Mouse (Mus musculus): Measurements from ENCODE around the gene Mecr.

The Mecr gene

DNA sequence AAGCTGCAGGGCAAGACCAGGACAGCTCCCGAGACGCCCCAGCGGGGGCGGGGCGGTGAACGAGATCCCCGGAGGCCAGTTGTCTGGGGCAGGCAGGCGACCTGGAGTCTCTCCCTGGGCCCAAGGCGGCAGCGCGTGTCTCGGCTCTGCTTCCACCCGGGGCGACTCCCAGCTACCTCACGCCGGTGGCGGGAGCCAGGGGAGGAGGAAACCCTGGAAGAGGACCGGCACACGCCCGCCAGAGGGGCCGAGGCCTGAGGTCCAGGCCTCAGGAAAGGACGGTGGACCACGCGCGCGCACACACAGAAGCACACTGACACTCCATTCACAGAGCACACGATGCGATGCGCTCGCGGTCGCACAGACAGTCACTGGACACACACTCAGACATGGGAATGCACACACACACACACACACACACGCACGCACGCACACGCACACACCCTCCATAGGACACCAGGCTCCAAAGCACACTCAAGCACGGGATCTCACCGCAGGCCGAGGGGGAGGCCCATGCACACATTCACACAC is 6.9 kb upstream of the Mecr start:
- no peak for DNase-seq (ENCODE audit: low spot score in 2 of 2)

DNA sequence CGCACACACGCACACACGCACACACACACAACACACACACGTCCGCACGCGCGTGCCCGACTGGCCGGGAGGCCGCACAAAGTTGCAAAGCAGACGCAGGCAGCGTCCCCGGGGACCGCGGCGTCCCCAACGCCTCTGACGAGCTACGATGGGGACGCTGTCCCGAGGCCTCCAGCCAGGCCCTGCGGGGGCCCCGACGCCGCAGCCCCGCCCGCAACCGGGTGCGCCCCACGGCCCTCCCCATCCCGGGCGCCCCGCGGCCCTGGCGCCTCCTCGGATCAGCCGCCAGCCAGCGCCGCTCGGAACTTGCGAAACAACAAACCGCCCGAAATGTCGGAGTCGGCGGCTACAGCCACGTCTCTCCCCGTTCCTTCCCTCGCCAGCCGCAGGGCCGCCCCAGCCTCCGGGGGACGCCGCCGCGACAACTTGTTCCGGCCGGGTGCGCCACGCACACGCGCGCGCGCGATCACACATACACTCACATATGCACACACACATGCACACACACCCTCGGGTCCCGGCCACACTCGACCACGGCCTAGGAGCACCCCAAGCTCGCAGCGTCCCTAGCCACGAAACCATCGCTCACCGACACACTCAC is 6.3 kb upstream of the Mecr start:
- no peak for DNase-seq (ENCODE audit: low spot score in 2 of 2)

DNA sequence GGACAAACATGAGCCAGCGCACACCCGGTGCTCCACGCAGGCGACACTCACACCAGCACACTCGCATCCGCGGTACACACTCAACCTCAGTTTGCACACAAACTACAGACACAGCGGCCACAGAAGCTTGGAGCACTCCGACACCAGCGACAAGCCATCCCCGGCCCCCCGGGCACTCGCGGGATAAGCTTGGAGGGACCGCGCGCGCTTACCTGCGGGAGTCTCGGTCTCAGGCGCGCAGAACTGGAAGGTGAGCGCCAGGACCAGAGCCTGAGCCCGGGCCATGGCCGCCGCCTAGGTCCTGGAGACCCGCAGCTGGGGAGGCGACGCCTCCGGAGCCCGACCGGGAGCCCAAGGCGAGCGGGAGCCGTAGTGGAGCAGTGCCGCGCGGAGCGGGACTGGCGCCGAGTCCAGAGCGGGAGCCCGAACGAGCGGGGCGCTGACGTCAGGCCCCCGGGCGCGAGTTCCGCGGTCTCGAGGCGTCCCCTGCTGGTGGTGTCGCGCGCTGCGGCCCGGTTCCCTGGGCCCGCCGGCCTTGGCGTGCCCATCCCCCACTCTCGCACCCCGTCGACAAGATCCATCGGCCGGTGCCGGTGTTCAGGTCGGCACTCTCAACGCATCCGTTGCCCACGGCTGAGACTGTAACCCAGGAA is 5.3 kb upstream of the Mecr start, which contains the start of gene Ptpru:
TSS of gene Ptpru (minus strand) at position 417 of the 653 bp plus-strand sequence.
- DNase-seq (ENCODE audit: low spot score in 2 of 2) = peak; percentile 69

DNA sequence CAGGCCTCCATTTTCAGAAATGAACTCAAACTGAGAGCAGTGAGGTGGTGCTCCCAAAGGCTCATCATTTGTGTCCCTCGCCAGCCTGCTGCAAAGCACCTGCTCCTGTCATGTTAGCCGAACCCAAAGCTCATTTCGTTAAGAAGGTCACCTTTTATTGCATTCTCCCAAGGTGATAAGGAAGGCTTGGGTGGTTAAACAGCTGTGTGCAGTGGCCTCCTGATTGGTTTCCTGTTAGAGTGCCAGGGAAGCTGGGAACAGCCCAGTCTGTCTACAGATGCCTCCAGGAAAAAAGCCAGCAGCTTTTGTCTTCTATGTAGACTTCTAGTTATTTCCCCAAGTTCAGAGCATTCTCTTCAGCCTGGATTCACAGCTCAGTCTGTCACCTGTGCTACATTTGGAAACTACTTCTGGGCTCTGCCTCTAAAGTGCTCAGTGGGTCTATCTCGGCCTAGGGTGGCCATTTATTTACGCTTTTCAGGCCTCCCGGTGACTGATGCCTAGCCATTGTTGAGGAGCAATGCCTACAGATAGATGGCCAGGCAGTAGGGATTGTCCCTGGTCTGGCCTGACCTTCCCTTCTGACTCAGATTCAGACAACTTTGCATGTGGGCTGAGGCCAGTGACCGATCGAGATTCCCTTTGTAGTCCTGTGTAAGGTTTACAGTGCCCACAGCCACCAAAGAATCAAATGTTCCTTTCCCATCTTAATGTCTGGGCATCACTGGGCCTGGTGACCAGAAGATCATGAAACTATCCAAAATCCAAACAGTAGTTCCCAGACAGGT is 2.9 kb downstream of the Mecr start:
- no peak for DNase-seq (ENCODE audit: low spot score in 2 of 2)

DNA sequence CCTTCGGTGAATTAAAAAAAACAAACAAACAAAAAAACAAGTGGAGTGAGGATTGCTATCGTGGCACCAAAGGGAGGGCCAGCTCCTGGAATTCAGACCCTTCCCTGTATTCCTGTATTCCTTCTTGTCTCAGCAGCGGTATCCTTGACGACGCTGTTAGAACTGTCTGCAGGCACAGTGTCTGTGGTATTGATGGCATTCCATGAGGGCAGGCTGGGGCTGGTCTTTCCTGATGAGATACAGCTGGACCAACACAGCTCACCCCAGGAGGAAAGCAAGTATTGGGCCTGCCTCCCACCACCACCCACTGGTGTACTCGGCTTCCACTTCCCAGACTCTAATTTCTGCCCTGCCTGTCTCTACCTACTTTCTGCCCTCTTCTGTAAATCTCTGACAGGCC is 4.8 kb downstream of the Mecr start:
- DNase-seq (ENCODE audit: low spot score in 2 of 2) = no peak

DNA sequence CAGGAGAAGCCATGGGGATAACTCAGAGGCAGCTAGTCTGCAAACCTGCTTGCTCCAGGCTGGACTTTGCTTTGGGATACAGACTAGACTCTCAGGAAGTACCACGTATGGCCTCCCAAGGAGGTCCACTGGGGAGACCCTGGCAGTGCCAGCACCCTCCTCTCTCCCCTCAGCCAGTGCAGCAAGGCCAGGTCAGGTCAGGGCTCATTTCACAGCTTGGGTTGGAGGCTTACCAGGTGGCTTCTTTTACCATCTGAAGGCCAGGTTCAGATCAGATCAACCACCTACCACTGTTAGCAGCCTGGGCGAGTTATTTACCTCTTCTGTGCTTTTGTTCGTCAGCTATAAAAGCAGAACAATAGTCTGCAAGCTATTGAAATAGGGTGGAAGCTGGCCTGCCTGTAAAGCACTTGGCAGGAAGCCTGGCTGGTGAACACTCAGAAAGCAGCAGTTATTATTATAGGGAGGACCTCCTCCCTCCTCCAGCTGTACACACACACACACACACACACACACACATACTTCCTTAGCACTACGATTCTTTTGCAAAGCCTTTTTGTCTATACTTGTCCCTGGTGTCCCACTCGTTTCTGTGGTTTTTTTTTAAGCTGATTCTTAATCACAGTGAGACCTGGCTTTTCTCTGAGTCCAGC is 6.8 kb downstream of the Mecr start:
- DNase-seq (ENCODE audit: low spot score in 2 of 2) = no peak

DNA sequence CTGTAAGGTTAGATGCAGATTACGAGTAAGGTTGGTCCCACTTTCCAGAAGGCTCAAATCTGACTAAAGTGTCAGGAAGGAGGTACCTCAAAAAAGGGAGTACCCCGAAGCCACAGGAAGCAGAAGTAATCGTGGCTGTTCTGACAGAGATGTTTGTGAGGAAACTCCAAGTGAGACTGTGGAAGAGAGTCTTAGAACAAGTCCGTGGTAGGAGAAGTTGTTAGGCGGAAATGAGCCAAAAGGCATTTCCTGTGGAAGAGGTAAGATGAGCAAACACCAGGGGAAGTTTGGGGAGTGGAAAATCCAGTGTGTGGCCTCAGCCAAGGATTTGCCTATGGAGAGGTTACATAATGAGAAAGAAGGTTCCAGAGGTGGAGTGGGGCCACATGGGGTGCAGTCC is 11.7 kb downstream of the Mecr start:
- no peak for DNase-seq (ENCODE audit: low spot score in 2 of 2)

DNA sequence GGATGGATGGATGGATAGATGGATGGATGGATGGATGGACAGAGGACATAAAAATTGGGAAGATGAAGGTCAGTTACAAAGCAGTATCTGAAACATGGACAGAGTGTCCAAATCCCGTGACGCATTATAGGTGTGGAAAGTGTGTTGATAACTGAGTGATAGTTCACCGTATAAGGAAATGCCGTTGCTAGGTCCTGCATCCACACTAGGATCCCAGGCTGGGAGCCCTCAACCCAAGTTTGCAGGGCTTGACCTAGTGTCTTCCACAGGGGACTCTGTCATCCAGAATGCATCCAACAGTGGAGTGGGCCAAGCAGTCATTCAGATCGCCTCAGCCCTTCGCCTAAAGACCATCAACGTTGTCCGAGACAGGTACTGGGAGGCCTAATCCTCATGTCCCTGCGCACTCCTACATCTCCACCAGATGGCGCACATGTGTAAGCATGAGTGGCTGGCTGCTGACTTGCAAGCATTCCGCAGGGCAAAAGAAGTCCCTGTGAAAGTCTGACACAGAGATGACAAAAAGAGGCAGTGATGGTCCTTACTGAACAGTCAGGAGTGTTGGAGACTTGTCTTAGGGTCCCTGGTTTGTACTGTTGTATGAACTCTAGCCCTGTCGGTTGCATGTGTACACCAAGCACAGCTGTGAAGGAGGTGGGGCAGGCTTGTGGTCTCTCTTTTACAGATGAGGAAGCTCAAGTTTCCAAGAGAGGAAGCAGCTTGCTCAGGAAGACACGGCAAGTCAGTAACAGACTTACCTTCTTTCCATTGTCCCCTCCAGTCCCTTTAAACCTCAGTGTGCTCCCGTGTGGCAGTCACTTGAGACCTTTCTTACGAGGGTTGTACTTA is 17.4 kb downstream of the Mecr start:
- DNase-seq (ENCODE audit: low spot score in 2 of 2) = peak; percentile 67 to 75

DNA sequence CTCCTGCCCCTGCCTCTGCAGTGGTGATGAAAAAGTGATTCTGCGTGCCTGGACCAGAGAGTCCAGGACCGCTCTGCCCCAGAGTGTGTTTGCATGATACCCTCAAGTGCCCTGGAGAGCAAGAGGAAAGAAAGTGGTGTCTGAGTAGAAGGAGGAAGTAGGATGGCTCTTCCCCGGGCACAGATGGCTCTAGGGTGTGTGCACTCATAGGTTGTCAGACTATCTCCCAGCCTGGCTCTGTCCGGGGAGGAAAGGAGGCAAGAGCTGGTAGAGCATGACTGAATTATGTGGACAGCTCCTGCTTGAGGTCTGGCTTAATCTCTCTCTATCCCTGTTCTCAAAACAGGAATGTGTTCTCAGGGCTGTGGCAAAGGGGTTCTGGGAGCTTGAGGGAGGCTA is 18.1 kb downstream of the Mecr start:
- peak in 1 of 2 experiments; percentile 8 for DNase-seq (ENCODE audit: low spot score in 2 of 2)

DNA sequence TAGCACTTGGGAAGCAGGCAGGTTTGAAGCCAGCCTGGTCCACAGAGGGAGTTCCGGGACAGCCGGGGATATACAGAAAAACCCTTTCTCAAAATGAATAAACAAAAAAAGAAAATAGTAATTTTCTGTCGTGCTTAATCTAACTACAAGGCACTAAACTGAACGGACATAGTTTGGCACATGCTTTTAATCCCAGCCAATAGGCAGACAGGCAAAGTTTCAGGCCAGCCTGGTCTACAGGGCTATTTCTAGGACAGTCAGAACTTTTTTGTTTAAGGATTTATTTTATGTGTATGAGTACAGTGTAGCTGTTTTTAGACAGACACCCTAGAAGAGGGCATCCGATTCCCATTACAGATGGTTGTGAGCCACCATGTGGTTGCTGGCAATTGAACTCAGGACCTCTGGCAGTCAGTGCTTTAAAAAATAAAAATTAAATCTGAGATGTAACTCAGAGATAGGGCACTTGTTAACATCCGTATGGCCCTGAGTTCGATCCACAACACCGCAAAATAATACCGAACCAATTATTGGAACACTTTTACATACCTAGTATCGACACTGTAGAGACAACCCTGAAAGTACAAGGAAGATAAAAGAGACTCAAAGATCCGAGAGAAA is 29.5 kb downstream of the Mecr start:
- no peak for DNase-seq (ENCODE audit: low spot score in 2 of 2)

DNA sequence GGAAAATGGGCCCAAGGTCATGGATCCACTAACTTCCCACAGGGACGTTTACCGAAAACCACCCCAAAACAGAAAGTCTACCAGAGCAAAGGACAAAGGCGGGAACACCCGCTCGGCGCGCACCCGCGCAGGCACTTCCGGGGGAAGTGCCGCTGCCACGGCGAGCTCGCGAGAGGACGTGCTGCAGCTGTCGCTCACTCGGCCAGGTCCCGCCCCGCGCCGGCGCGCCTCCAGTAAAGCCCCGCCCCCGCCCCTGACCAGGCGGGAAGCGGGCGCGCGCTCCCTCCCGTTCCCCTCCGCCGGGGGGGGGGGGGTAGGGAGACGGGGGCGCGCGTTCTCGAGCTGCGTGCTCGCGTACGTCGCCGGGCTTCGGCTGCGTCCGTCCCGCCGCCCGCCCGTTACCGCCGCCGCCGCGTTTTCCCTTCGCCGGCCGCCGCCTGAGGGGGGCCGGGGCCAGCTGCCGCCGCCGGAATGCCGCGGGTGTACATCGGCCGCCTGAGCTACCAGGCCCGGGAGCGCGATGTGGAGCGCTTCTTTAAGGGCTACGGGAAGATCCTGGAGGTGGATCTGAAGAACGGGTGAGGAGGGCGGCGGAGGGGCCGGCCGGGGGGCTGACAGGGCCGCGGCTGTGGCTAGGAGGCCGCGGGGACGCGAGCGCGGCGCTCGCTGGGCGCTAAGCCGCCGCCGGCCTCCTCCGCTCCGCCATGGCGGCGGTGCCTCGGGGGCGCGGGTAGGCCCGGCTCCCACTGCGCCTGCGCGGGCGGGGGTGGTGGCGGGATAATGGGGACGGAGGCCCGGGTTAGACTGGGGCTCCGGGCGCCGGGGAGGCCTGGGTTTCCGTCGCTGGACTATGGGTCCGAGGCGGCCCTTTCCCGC is 30.3 kb downstream of the Mecr start, which contains the start of gene Srsf4:
TSS of gene Srsf4 (plus strand) at position 325 of the 876 bp plus-strand sequence.
- DNase-seq (ENCODE audit: low spot score in 2 of 2) = peak; percentile 94

DNA sequence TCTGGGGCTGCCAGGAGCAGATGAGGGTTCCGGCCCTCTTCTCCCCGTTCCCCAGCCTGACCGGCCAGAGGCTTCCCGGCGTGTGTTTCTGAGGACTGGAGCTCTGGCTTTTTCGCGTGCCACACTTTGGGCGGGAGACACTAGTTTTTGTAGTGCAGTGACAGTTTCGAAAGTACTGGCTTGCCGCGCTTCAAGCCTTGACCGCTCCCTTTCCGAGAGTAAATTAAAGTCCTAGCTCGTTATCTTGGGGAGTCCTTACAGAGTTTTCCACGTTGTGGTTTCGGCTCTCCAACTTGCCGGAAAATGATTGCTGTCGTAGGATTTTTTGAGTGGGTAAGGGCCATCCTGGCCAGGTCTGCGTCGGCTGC is 30.9 kb downstream of the Mecr start:
- DNase-seq (ENCODE audit: low spot score in 2 of 2) = no peak

DNA sequence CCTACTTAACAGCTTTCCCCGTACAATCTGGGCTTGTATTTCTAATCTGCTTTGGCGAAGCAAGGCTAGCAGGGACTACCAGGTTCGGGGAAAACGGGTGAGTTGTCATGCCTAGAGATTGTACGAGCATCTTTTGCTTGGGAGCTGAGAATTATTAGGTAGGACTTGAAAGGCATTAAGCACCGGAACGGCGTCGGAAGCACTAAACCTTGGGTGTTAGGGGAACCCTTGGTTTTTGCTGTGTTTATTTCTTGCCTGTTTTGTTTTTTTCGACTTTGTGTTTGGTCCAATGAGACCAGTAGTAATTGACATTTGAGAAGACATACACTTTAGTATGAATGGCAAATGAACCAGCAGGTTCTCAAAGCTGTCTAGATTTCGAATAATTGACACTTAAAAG is 31.3 kb downstream of the Mecr start:
- no peak for DNase-seq (ENCODE audit: low spot score in 2 of 2)

DNA sequence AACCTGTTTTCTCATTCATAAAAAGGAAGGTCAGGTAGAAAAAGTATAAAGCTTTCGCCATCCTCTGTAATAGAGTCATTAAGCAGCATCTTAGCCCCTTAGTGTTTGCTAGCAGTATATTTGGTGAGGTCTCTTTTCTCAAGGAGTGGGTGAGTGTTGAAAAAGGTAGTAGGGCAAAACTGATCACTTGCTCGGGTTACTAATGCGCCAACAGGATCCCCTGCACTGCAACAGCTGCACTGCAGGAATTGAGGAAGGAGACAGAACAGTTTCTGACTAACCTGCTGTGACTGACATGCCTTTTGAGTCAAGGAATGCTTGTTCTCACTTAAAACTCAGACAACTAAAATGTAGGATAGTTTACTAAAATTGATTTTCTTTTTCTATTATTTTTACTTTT is 32.0 kb downstream of the Mecr start:
- no peak for DNase-seq (ENCODE audit: low spot score in 2 of 2)

DNA sequence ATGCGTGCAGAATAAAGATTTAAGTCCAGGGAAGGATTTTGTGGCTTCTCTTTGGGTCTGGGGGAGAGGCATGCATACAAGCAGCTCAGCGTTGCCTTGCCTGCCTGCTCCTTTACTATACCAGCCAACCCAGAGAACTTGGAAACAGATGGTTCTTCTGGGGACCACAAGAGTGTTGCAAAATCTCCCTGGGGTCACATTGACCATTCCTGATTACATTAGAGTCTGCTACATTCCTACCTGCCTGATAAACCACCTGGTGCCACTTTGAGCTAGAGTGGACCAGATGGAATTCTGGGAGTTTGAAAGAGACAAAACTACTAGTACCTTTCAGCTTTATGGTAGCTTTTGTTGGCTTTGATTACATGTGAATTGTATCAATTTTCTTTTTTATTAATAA is 33.6 kb downstream of the Mecr start:
- DNase-seq (ENCODE audit: low spot score in 2 of 2) = no peak

DNA sequence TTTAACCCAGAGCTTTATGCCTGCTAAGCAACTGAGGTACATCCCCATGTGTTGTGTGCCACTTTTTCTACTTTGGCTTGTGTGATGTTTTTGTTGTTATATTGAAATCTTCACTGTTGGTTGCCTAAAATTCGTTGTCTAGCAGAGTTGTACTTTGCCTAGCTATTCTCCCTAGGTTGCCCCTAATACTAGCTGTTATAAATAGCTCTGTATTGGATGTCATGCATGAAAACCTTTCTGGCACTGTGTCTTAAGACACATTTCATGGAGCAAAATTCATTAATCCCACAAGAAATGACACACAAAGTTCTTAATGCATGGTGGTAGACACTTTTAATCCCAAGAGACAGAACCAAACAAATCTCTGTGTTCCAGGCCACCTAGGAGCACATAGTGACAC is 36.4 kb downstream of the Mecr start:
- DNase-seq (ENCODE audit: low spot score in 2 of 2) = no peak

DNA sequence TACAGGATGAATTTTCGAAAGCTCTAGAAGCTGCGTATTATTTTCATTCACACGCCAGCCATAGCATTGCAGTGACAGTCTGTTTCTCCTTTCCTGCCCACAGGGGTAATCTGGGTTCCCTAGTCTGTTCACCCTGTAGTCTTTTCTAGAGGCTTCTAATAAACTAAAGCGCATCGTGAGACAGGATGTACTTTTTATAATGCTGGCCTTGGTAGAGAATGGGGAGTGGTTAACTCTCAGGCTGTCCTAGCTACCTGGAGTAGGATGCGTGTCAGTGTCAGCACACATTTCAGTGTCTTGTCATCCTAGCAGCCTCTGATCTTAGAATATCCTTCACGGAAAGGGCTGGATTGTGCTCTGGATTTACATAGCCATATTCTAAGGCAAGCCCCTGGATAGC is 38.0 kb downstream of the Mecr start:
- DNase-seq (ENCODE audit: low spot score in 2 of 2) = no peak

DNA sequence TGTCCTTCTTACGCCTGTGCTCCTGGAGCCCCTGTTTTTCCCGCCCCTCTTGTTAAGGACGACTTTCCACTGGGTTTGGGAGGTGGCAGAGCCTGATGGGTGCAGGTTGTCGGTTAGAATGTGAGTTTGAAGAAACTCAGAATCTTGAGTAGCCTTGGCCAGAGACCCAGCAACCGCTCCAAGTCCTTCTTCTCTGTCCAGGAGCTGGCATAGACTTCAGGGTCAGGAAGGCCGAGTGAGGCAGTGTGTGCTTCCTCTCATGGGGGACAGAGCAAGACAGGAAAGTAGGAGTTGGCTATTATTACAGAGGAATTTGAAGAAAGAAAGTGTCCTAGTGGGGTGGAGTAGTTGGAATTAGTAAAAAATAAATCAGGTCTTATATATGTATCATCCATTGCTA is 40.3 kb downstream of the Mecr start:
- no peak for DNase-seq (ENCODE audit: low spot score in 2 of 2)

DNA sequence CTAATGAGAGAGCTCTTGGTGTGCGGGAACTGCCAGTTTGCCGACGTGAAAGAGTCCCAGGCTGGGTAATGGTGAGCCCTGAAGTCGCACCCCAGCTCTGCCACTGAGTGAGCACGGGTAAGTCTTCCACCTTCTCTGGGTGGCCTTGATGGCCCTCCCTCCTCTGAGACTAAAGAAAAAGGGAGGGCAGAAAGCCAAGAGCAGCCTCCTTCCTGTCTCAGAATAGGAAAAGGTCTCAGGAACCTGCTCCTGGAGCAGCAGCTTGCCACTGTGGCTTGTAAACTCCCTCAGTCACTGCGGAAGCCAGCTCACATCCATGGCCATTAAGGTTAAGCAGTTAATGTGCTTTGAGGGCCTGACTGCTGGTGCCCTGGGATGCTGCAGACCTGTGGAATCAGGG is 42.1 kb downstream of the Mecr start:
- no peak for DNase-seq (ENCODE audit: low spot score in 2 of 2)

DNA sequence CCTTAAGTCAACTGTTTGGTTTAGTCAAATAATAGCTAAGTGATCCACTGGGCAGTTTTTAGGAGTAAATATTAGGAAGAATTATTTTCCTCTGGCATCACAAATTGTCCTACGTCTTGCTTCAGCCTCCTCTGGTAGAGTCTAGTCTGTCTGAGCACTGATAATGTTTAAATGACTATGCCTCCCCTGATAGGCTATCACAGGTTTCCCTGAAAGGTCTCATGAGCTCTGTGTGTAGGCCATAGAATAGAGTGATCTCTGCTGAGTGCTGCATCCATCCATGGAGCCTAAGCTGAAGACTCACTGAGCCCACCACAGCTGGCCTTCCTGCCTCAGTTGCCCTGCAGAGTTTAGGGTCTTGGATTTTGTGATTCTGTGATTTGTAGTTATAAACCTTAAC is 45.3 kb downstream of the Mecr start:
- DNase-seq (ENCODE audit: low spot score in 2 of 2) = no peak
